Mouse (Mus musculus): ENCODE data around the gene Zfp740. TPM values are rescaled to one million over a fixed set of nuclear protein-coding genes. Genes with fewer than 3 reads are reported as not detected.
"Not testable (repeated sequence)": the region's sequence is repeated elsewhere in the genome, so short reads cannot be mapped to it uniquely, and the experiment has no call there.

Zfp740 gene
- total and polyA plus RNA-seq, 2 experiments from 2014 or later: 18.8 to 38.4 TPM

DNA sequence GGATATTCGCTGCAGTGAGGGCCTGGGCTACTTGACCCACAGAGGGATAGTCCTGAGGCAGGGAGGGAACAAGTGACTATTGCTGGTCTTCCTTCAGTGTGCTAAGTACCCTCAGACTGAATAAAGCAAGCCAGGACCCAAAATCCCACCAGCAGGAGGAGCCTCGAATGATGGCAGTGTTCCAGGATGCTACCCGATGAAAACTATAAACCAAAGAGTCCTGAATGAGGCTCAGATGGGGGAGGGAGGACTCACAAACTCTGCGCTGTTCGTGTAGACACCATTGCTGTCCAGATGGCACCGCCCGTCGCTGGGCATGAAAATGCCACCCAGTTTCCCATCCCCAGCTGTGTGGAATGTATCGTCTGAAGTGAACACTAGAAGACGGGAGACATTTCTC is 19.3 kb downstream of the Zfp740 start:
- Histone ChIP-seq H3K9ac (replicated peaks; ENCODE audit: low read depth, low read length) (no peak overlapping the region), H3K27me3 (ENCODE audit: control insufficient read depth, insufficient read depth, low read length) (peaks cover 25% of the 10 kb centered on the region), H3K4me1 (ENCODE audit: control insufficient read depth, insufficient read depth) (peaks cover 12% of the 10 kb centered on the region), H3K4me2 (ENCODE audit: low read depth, low read length) (no peak overlapping the region), H3K4me3 (ENCODE audit: low read depth, low read length) (no peak overlapping the region), H3K36me3 (replicated peaks; ENCODE audit: control insufficient read depth, insufficient read depth, low read length) (no peaks in the 10 kb centered on the region), H3K27ac (ENCODE audit: low read depth) (no peak overlapping the region), H3K9me3 (replicated peaks; ENCODE audit: control insufficient read depth, low read length) (no peaks in the 10 kb centered on the region)
- no peak for ATAC-seq (ENCODE audit: insufficient read depth, low read depth)
- WGBS: 54% methylated on average over 10 of the region's 10 CpGs
- no peak for DNase-seq (ENCODE audit: low spot score)
- TF ChIP-seq CTCF (IDR thresholded peaks at IDR 0.05; ENCODE audit: low read depth): no peak; the same call in 1 of the 2 replicates
- no peak for TF ChIP-seq EP300 (IDR thresholded peaks at IDR 0.05; ENCODE audit: low read depth)

- H3K36me3 ChIP-seq (replicated peaks; ENCODE audit: control insufficient read depth, insufficient read depth, low read length): no peaks in the 10 kb centered on the region
- peak; percentile 88 for ATAC-seq (ENCODE audit: insufficient read depth, low read depth)
- H3K4me3 ChIP-seq (ENCODE audit: low read depth, low read length): peak overlapping the region; percentile 49
- DNase-seq (ENCODE audit: low spot score): peak; percentile 65
- peaks cover 25% of the 10 kb centered on the region for H3K27me3 ChIP-seq (ENCODE audit: control insufficient read depth, insufficient read depth, low read length)
- WGBS: 3% methylated on average over 43 of the region's 43 CpGs
- peaks cover 12% of the 10 kb centered on the region for H3K4me1 ChIP-seq (ENCODE audit: control insufficient read depth, insufficient read depth)
- H3K4me2 ChIP-seq (ENCODE audit: low read depth, low read length): peak overlapping the region; percentile 89
- H3K27ac ChIP-seq (ENCODE audit: low read depth): no peak overlapping the region; the same call in 1 of the 2 replicates
- H3K9me3 ChIP-seq (replicated peaks; ENCODE audit: control insufficient read depth, low read length): no peaks in the 10 kb centered on the region
- H3K9ac ChIP-seq (replicated peaks; ENCODE audit: low read depth, low read length): peak overlapping the region; percentile 35
- TF ChIP-seq EP300 (IDR thresholded peaks at IDR 0.05; ENCODE audit: low read depth) (no peak), CTCF (IDR thresholded peaks at IDR 0.05; ENCODE audit: low read depth) (peak; percentile 78)
These were observed 21.3 kb downstream of the Zfp740 start for GRCm38 (mm10) chr15:102224186-102224991.

DNA sequence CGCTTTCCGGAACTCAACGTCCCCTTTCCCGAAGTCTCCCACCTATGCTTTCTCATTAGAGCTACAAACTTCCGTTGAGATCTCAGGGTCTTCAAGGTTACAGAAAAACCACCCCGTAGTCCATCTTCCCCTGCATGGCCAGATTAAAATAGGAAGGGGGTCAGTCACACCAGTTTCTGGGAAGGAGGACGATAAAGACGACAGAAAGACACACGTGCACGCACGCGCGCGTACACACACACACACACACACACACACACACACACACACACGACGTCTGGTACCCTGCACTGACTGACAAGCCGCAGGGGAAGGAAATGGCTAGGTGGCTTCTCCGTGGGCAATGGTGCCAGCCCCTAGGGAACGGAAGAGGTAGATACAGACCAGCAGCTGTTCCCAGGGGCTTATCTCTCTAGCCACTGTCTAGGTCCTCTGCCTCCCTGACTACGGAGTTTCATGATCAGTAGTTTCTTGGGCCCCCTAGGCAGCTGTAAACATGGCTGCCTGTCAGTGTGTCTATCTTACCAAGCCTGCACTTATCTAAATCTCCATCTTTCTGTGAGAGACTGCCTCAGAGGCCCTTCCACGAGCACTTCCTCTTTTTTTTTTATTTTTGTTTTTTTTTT is 22.1 kb downstream of the Zfp740 start:
- no peak for DNase-seq (ENCODE audit: low spot score)
- no peaks in the 10 kb centered on the region for H3K9me3 ChIP-seq (replicated peaks; ENCODE audit: control insufficient read depth, low read length)
- peaks cover 25% of the 10 kb centered on the region for H3K27me3 ChIP-seq (ENCODE audit: control insufficient read depth, insufficient read depth, low read length)
- no peaks in the 10 kb centered on the region for H3K36me3 ChIP-seq (replicated peaks; ENCODE audit: control insufficient read depth, insufficient read depth, low read length)
- ATAC-seq (ENCODE audit: insufficient read depth, low read depth): no peak
- peak overlapping the region; percentile 35; the same call in 1 of the 2 replicates for H3K9ac ChIP-seq (replicated peaks; ENCODE audit: low read depth, low read length)
- TF ChIP-seq CTCF (IDR thresholded peaks at IDR 0.05; ENCODE audit: low read depth): no peak
- no peak for TF ChIP-seq EP300 (IDR thresholded peaks at IDR 0.05; ENCODE audit: low read depth)
- WGBS: 9% methylated on average over 21 of the region's 21 CpGs
- no peak overlapping the region; the same call in 1 of the 2 replicates for H3K27ac ChIP-seq (ENCODE audit: low read depth)
- H3K4me2 ChIP-seq (ENCODE audit: low read depth, low read length): peak overlapping the region; percentile 89
- peak overlapping the region; percentile 49 for H3K4me3 ChIP-seq (ENCODE audit: low read depth, low read length)
- H3K4me1 ChIP-seq (ENCODE audit: control insufficient read depth, insufficient read depth): peaks cover 12% of the 10 kb centered on the region

DNA sequence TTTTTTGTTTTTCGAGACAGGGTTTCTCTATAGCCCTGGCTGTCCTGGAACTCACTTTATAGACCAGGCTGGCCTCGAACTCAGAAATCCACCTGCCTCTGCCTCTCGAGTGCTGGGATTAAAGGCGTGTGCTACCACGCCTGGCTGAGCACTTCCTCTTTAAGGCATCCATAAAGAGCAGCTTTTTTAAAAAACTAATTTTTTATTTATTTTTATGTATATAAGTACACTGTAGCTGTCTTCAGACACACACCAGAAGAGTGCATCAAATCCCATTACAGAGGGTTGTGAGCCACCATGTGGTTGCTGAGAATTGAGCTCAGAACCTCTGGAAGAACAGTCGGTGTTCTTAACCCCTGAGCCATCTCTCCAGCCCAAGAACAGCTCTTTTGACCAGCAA is 22.6 kb downstream of the Zfp740 start:
- Histone ChIP-seq H3K27me3 (ENCODE audit: control insufficient read depth, insufficient read depth, low read length) (peaks cover 25% of the 10 kb centered on the region), H3K4me1 (ENCODE audit: control insufficient read depth, insufficient read depth) (peaks cover 12% of the 10 kb centered on the region)
- not testable (repeated sequence) for H3K9ac ChIP-seq (replicated peaks; ENCODE audit: low read depth, low read length); H3K9me3 ChIP-seq (replicated peaks; ENCODE audit: control insufficient read depth, low read length); H3K4me2 ChIP-seq (ENCODE audit: low read depth, low read length); H3K4me3 ChIP-seq (ENCODE audit: low read depth, low read length); DNase-seq (ENCODE audit: low spot score); ATAC-seq (ENCODE audit: insufficient read depth, low read depth); H3K36me3 ChIP-seq (replicated peaks; ENCODE audit: control insufficient read depth, insufficient read depth, low read length); H3K27ac ChIP-seq (ENCODE audit: low read depth)
- 72% methylated on average over 5 of the region's 6 CpGs for WGBS

DNA sequence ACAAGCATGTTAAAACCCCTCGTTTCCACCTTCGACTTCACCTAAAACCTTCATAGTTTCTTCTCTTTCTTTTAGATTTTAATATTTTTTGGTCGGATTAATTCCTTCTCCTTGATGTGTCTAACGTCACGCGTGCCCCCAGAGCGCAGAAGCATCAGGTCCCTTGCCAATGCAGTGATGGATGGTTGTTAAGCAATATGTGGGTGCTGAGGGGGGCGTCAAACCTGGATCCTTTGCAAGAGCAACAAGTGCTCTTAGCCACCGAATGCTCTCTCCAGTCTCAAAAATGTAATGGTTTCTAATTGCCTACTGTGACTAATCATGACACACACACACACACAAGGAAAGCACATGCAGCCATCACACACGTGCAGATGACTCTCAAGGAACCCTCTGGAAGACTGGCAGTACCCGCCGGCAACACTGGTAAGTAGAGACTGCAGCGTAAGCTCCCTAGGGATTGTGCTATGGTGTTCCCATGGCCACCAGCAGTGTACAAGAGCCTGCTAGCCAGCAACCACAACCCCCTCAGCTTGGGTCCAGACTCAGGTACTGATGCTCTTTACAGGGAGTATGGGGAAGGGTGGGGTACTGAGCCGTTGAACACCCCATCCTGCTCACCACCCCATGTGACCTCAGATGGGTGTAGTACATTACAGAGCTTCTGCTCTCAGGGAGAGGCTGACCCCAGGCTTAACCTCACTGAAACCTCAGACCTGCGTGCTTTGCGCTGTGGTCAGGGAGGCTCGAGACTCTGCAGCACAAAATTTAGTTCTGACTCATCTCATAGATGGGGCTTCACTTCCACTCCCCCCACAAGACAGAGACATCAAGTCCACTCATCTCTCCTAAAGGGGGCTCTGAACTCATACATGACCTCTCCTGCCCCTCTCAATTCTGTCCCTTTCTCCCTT is 27.6 kb downstream of the Zfp740 start:
- H3K27ac ChIP-seq (ENCODE audit: low read depth): no peak overlapping the region
- H3K9me3 ChIP-seq (replicated peaks; ENCODE audit: control insufficient read depth, low read length): no peaks in the 10 kb centered on the region
- no peaks in the 10 kb centered on the region for H3K36me3 ChIP-seq (replicated peaks; ENCODE audit: control insufficient read depth, insufficient read depth, low read length)
- 76% methylated on average over 17 of the region's 17 CpGs for WGBS
- no peak for DNase-seq (ENCODE audit: low spot score)
- no peaks in the 10 kb centered on the region for H3K27me3 ChIP-seq (ENCODE audit: control insufficient read depth, insufficient read depth, low read length)
- ATAC-seq (ENCODE audit: insufficient read depth, low read depth): no peak
- TF ChIP-seq EP300 (IDR thresholded peaks at IDR 0.05; ENCODE audit: low read depth): no peak
- TF ChIP-seq CTCF (IDR thresholded peaks at IDR 0.05; ENCODE audit: low read depth): no peak
- H3K4me2 ChIP-seq (ENCODE audit: low read depth, low read length): no peak overlapping the region
- H3K9ac ChIP-seq (replicated peaks; ENCODE audit: low read depth, low read length): no peak overlapping the region
- no peaks in the 10 kb centered on the region; the same call in 1 of the 2 replicates for H3K4me1 ChIP-seq (ENCODE audit: control insufficient read depth, insufficient read depth)
- H3K4me3 ChIP-seq (ENCODE audit: low read depth, low read length): no peak overlapping the region
